Mouse (Mus musculus): Measurements from ENCODE around the gene Zfp354b. TPM values are rescaled to one million over a fixed set of nuclear protein-coding genes. Genes with fewer than 3 reads are reported as not detected.

Zfp354b gene
- total RNA-seq, 2 experiments from 2014 or later = not detected

DNA sequence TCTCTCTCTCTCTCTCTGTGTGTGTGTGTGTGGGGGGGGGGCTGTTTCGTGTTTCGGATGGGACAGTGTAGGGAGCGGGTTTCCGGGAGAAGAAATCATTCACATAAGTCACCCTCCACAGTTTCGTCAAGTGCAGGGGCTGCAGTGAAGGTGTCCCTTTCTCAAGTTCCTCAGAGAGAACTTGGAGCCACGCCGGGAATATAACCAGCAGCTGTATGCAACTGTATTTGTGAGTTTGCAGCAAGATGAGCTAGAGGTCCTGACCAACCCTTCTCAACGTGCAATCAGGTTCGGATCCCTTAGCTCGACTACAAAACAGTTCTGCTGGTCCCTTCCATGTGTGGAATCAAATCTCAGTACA is 44.5 kb downstream of the Zfp354b start:
- ATAC-seq (replicated peaks; ENCODE audit: low FRiP score, poor library complexity, severe bottlenecking) = no peak

DNA sequence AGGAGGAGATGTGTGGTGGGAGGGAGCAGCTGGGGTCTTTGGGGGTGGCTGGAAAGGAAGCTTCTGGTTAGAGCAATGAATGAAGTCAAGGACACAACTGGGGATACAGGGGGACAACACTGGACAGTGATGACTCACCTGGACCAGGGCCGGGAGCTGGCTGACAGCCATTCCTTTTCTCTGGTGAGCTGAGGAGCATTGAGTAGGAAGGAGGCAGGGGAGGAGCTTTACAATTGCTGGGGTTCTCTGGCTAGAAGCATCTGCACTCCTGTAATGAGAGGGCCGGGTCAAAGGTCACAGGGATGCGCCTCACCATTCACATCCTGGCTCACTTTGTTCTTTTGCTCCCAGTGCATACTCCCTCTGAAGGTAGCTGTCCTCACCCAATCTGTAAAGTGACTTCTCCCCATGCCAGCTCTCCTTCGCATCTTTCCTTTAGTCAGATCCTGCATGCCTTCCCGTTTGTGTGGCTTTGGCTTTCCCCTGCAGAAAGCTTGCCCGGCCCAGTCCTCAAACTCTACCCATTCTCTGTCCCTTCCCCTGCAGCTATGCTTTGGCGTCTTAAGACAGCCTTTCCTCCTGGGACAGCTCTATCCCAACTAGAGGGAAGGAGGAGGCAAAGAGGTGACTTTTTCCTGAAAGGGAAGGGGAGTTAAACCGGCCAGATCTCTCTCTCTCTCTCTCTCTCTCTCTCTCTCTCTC is 45.1 kb downstream of the Zfp354b start:
- ATAC-seq (replicated peaks; ENCODE audit: low FRiP score, poor library complexity, severe bottlenecking) = no peak

DNA sequence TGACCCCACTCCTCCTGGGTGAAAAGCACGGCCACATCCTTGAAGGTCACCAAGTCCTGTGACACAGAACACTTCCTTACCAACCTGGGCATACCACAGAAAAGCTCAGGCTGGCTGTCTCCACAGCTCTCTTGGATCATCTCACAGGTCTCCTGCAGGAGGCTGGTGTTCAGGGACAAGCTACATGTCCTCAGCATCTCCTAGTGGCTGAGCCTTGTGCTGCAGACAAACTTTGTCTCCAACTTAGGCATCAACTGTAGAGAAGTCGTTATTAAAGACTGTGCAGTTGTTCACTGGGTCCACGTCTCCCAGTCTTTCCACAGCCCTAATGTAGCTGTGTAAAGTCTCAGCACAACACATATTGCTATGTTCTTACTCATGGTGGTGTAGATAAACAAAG is 47.7 kb downstream of the Zfp354b start:
- no peak for ATAC-seq (replicated peaks; ENCODE audit: low FRiP score, poor library complexity, severe bottlenecking)

DNA sequence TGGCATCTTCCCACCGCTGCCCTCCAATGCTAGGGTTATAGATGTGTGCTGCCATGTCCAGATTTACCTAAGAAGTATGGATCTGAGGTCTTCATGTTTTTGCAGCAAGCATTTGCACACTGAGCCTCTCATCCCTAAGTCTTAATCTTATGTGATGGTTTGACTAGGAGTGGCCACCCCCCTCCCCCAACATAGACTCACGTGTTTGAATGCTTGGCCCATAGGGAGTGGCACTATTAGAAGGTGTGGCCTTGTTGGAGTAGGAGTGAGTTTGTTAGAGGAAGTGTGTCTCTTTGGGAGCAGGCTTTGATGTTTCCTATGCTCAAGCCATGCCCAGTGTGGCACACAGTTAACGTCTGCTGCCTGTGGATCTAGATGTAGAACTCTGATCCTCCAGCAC is 52.8 kb downstream of the Zfp354b start:
- no peak for ATAC-seq (replicated peaks; ENCODE audit: low FRiP score, poor library complexity, severe bottlenecking)

Other genes with a start within 250 kb of the Zfp354b start
- not detected in 2 replicates for gene Zfp354c, start 103.9 kb downstream of the Zfp354b start, total RNA-seq (2015; ENCODE audit: low replicate concordance)
- gene Zfp354c, start 103.9 kb downstream of the Zfp354b start, total RNA-seq (2017; ENCODE audit: low replicate concordance) = 0.84 TPM in 1 of 2 replicates, not detected in the other
- not detected in 2 replicates for gene Zfp879, start 90.1 kb downstream of the Zfp354b start, total RNA-seq (2015; ENCODE audit: low replicate concordance)
- gene Zfp879, start 90.1 kb downstream of the Zfp354b start, total RNA-seq (2017; ENCODE audit: low replicate concordance) = not detected in 2 replicates
- 2.3 TPM in 1 of 2 replicates, not detected in the other for gene Grm6, start 80.9 kb downstream of the Zfp354b start, total RNA-seq (2015; ENCODE audit: low replicate concordance)
- not detected in 2 replicates for gene Grm6, start 80.9 kb downstream of the Zfp354b start, total RNA-seq (2017; ENCODE audit: low replicate concordance)
- not detected in 2 replicates for gene Zfp454, start 44.0 kb downstream of the Zfp354b start, total RNA-seq (2015; ENCODE audit: low replicate concordance)
- gene Zfp454, start 44.0 kb downstream of the Zfp354b start, total RNA-seq (2017; ENCODE audit: low replicate concordance) = not detected in 2 replicates
- gene Zfp2, start 15.5 kb downstream of the Zfp354b start, total RNA-seq (2015; ENCODE audit: low replicate concordance) = 0.63 TPM in 1 of 2 replicates, not detected in the other
- gene Zfp2, start 15.5 kb downstream of the Zfp354b start, total RNA-seq (2017; ENCODE audit: low replicate concordance) = 0.56 TPM in 1 of 2 replicates, not detected in the other
- gene 4933414I15Rik, start 12.1 kb upstream of the Zfp354b start, total RNA-seq (2015; ENCODE audit: low replicate concordance) = not detected in 2 replicates
- gene 4933414I15Rik, start 12.1 kb upstream of the Zfp354b start, total RNA-seq (2017; ENCODE audit: low replicate concordance) = not detected in 2 replicates
- not detected in 2 replicates for gene Prop1, start 22.1 kb upstream of the Zfp354b start, total RNA-seq (2015; ENCODE audit: low replicate concordance)
- not detected in 2 replicates for gene Prop1, start 22.1 kb upstream of the Zfp354b start, total RNA-seq (2017; ENCODE audit: low replicate concordance)
- not detected in 2 replicates for gene Olfr1378, start 34.9 kb upstream of the Zfp354b start, total RNA-seq (2015; ENCODE audit: low replicate concordance)
- not detected in 2 replicates for gene Olfr1378, start 34.9 kb upstream of the Zfp354b start, total RNA-seq (2017; ENCODE audit: low replicate concordance)
- not detected in 2 replicates for gene Olfr1377, start 50.3 kb upstream of the Zfp354b start, total RNA-seq (2015; ENCODE audit: low replicate concordance)
- not detected in 2 replicates for gene Olfr1377, start 50.3 kb upstream of the Zfp354b start, total RNA-seq (2017; ENCODE audit: low replicate concordance)
- gene Olfr51, start 72.0 kb upstream of the Zfp354b start, total RNA-seq (2015; ENCODE audit: low replicate concordance) = not detected in 2 replicates
- not detected in 2 replicates for gene Olfr51, start 72.0 kb upstream of the Zfp354b start, total RNA-seq (2017; ENCODE audit: low replicate concordance)
- not detected in 2 replicates for gene Olfr54, start 82.6 kb upstream of the Zfp354b start, total RNA-seq (2015; ENCODE audit: low replicate concordance)
- gene Olfr54, start 82.6 kb upstream of the Zfp354b start, total RNA-seq (2017; ENCODE audit: low replicate concordance) = not detected in 2 replicates
- not detected in 2 replicates for gene Olfr1375, start 116.5 kb upstream of the Zfp354b start, total RNA-seq (2015; ENCODE audit: low replicate concordance)
- gene Olfr1375, start 116.5 kb upstream of the Zfp354b start, total RNA-seq (2017; ENCODE audit: low replicate concordance) = not detected in 2 replicates
- gene Zfp354a, start 127.6 kb upstream of the Zfp354b start, total RNA-seq (2015; ENCODE audit: low replicate concordance) = 0.21 TPM in 1 of 2 replicates, not detected in the other
- gene Zfp354a, start 127.6 kb upstream of the Zfp354b start, total RNA-seq (2017; ENCODE audit: low replicate concordance) = not detected in 2 replicates

Measured in erythroblast, adult 5-6 weeks (primary cell).